Mouse (Mus musculus) heart, postnatal 14 days (tissue): ENCODE measurements around the gene Sag. TPM values are rescaled to one million over a fixed set of nuclear protein-coding genes. Genes with fewer than 3 reads are reported as not detected.

Experiments used
- DNase-seq, 2 experiments: peaks; one replicate each; pipeline ENCODE4 v3.0.0; 2021 to 2022
- intact Hi-C: fragments of 180-260 bp; cut with DNase I; formaldehyde crosslinking; loops from one replicate; pipeline ENCODE4 v1.15.1; 2025
- total RNA-seq, 2 experiments: library from RNA; stranded (reverse); gene quantifications; 2 replicates each; pipeline ENCODE4 v1.2.3; 2021

Sag gene
- total RNA-seq, 2 experiments from 2014 or later = 0.29 to 0.43 TPM

DNA sequence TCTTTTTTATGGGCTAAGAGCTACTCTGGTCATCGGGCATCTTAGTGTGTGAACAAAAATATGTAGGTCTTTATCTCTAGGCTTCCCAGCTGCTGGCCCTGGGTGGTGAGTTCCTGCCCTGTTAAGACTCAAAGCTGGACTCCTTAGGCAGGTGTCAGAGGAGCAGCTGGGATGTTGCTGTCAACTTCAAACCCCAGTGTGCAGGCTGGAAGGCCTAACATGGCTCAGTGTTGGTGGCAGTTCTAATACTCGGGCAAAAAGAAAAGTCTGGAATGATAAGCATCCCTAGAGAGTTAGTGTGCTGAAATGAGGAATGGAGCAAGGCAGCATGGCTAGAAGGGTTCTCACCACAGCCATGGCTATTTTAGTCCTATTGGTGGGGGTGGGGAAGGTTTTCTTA is 77.4 kb downstream of the Sag start:
- intact Hi-C loops = no loop called here
- DNase-seq = peak; percentile 17 to 42

DNA sequence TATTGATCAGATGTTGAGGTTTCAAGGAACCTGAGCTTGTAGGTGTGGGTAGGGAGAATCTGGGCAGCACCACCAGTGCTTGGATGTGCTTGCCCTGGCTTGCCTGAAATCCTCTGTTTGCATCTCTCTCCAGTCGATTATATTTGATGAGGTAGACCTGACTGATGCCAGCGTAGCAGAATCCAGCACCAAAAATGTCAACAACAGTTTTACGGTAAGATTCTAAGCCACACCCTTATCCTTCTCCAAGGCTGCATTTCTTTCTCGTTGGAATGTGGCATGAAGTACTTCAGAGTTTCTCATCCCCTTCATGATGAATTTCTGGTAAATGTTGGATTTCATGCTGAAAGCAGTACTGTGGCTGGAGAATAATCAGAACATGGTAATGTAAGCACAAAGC is 78.2 kb downstream of the Sag start:
- DNase-seq = no peak
- intact Hi-C loops = no loop called here

DNA sequence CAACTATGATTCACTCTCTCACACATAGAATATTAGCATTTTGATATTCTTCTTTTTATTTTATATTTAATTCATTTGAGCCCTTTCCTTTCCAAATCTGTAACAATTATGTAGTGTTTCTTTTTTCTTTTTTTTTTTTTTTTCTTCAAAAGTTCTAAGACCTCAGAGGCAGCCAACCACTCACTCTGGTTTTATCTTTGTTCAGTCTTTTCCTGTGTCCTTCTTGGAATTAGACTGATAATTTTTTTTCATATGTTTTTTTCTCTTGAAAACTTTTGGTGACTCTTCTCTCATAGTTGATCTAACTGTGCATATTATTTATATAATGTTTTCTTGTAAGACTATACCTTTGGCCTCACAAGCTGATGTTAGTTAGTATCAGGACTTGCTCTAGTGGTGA is 79.1 kb downstream of the Sag start:
- intact Hi-C loops = no loop called here

DNA sequence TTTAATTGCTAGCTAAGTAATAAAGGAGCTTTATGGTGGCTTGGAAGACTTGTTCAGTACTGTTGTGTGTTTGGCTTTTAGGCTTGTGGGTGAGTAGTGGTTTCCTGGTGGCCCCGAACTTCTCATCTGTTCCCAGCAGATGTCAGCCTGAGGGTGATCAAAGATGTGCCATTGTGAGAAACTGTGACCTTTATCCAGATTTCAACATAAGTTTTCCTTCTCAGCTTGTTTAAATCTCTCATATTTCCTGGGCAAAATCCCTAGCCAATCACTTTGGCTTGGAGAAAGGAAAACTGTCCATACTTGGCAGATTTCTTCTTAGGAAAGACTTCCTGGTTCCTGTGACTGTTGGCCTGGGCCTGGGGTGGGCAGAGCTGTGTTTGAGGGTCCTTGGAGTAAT is 87.5 kb downstream of the Sag start:
- intact Hi-C loops = loop anchor here (5.0 kb wide), 1 partner anchor 34 kb away; no protein-coding TSS in a partner anchor
- DNase-seq = no peak

More for the DNA sequence above, 79.1 kb downstream of the Sag start:
- no peak for DNase-seq

DNA sequence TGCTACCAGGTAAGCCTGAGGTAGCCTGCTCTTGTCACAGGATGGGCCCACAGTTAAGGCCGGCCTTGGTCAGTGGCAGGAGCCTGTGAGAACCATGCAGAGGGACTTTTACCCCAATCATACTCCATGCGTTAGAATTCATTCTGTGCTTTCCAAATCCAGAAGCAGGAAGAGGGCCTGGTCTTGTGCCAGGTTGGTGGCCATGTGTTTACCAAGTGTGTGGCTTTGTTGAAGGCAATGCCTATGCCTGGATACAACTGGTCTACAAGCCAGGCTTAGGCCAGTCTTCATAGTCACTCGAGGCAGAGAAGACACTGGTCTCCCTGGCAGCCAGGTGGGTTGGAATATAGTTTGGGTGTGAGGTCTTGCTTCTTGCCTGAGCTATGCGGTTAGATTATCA is 88.2 kb downstream of the Sag start:
- DNase-seq = peak in 1 of 2 experiments; percentile 25
- intact Hi-C loops = loop anchor here (5.0 kb wide), 1 partner anchor 34 kb away; no protein-coding TSS in a partner anchor

DNA sequence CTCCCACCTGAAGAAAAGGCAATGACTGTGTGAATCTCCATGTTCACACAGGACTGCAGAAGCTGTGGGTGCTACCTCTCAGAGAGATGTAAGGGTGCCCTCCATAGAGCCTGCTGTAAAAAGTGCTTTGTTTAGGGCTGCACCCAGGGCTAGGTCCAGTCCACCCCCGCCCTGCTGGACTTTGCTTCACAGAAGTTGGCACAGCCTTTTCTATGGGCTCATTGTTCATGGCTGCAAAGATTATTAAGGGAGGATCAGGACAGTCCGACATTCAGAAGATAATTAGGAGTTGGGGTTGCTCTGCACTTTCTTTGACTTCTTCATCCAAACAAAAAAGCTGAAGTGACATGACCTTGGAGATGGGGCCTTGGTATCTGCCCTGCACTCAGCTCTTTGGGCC is 89.0 kb downstream of the Sag start:
- no peak for DNase-seq
- intact Hi-C loops = loop anchor here (5.0 kb wide), 1 partner anchor 35 kb away; no protein-coding TSS in a partner anchor

DNA sequence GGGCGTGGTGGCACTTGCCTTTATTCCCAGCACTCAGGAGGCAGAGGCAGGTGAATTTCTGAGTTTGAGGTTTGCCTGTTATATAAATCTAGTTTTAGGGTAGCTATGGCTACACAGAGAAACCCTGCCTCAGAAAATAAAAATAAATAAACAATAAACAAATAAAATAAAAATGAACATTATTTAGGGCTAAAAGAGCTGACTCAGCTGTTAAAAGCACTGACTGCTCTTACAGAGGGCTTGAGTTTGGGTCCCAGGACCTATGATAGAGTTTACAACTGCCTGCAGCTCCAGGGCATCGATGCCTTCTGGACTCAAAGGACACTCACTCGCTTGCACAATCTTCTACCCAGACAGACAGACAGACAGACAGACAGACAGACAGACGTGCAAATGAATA is 89.9 kb downstream of the Sag start:
- intact Hi-C loops = loop anchor here (5.0 kb wide), 1 partner anchor 36 kb away; no protein-coding TSS in a partner anchor

More for the DNA sequence above, 89.9 kb downstream of the Sag start:
- no peak for DNase-seq

Other genes with a start within 250 kb of the Sag start
- under 1 TPM; 0.49 to 0.57 TPM for gene Ngef, start 229.8 kb upstream of the Sag start, total RNA-seq
- 10 to 100 TPM; 16.4 to 18.1 TPM for gene Inpp5d, start 183.4 kb upstream of the Sag start, total RNA-seq
- gene Atg16l1, start 47.8 kb upstream of the Sag start, total RNA-seq = 10 to 100 TPM; 28.6 to 30.1 TPM
- gene Dgkd, start 49.6 kb downstream of the Sag start, total RNA-seq = 10 to 100 TPM; 56.9 to 63.9 TPM
- 10 to 100 TPM; 17.2 to 22.7 TPM for gene Usp40, start 204.9 kb downstream of the Sag start, total RNA-seq